Mouse (Mus musculus): ENCODE data around the gene Zfp385b. TPM values are rescaled to one million over a fixed set of nuclear protein-coding genes. Genes with fewer than 3 reads are reported as not detected.
A peak's percentile ranks its signal among the peaks of the same experiment; 100 is the strongest.

The Zfp385b gene
- total and polyA plus RNA-seq, 2 experiments: 10.2 to 36.5 TPM

DNA sequence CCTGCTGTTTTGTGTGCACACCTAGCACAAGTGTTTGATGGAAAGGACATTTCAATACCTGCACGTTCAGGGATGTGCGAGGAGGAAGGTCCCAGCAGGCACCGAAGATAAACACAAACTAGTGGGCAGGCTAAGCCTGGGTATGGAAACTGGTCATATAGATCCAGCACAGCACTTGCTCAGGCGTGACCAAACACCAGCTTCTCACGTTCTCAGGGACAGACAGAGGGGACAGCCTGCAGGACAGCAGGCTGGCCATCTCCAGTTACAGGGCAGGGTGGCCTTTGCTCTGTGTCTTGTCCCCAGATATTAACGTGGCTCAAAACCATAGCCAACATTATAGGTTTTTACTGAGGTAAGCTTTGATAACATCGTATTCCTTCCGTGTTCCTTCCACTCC, 128.3 kb downstream of the Zfp385b start:
- no peak for TF ChIP-seq CTCF (IDR thresholded peaks at IDR 0.05; ENCODE audit: low read depth, low read length)
- TF ChIP-seq POLR2A (IDR thresholded peaks at IDR 0.05; ENCODE audit: extremely low read depth, insufficient read depth, low read length): no peak
- no peaks in the 10 kb centered on the region for H3K36me3 ChIP-seq (ENCODE audit: control insufficient read depth, insufficient read depth, low read length)

DNA sequence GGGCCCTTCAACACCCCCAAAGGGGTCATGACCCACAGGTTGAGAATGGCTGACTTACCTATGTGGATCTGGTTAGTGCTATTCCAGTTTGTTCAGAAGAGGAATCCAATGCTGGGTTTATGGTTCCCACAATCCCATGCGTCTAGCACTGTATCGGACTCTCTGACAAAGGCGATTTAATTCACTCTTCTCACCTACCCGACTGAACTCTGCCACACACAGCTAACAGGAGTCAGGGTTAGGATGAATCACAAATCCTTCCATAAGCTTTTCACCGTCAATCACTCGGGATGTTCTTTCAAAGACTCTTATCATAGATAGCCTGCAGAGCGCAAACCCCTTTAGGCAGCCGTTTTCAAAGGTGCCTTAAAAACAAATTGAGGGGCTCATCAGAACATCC, 129.1 kb downstream of the Zfp385b start:
- Histone ChIP-seq H3K36me3 (ENCODE audit: control insufficient read depth, insufficient read depth, low read length) (no peaks in the 10 kb centered on the region), H3K9ac (ENCODE audit: low read depth, low read length) (no peak overlapping the region), H3K79me2 (ENCODE audit: control insufficient read depth, insufficient read depth, low read length) (no peaks in the 10 kb centered on the region), H3K4me1 (ENCODE audit: control insufficient read depth, insufficient read depth, low read length) (no peaks in the 10 kb centered on the region), H3K4me3 (ENCODE audit: insufficient read depth, low read depth, low read length) (no peak overlapping the region), H3K27ac (replicated peaks; ENCODE audit: insufficient read depth, low read depth, low read length) (no peak overlapping the region), H3K27me3 (ENCODE audit: control insufficient read depth, insufficient read depth, low read length) (no peaks in the 10 kb centered on the region)
- no peak for TF ChIP-seq CTCF (IDR thresholded peaks at IDR 0.05; ENCODE audit: low read depth, low read length)
- no peak for TF ChIP-seq POLR2A (IDR thresholded peaks at IDR 0.05; ENCODE audit: extremely low read depth, insufficient read depth, low read length)
- 76% methylated on average over 8 of the region's 8 CpGs for WGBS
- no peak for DNase-seq (ENCODE audit: extremely low read depth, low read depth, low spot score)

More for the DNA sequence above, 128.3 kb downstream of the Zfp385b start:
- Histone ChIP-seq H3K9ac (ENCODE audit: low read depth, low read length) (no peak overlapping the region), H3K79me2 (ENCODE audit: control insufficient read depth, insufficient read depth, low read length) (no peaks in the 10 kb centered on the region), H3K27ac (replicated peaks; ENCODE audit: insufficient read depth, low read depth, low read length) (no peak overlapping the region), H3K27me3 (ENCODE audit: control insufficient read depth, insufficient read depth, low read length) (no peaks in the 10 kb centered on the region), H3K4me3 (ENCODE audit: insufficient read depth, low read depth, low read length) (no peak overlapping the region), H3K4me1 (ENCODE audit: control insufficient read depth, insufficient read depth, low read length) (no peaks in the 10 kb centered on the region)
- no peak for DNase-seq (ENCODE audit: extremely low read depth, low read depth, low spot score)
- WGBS: 83% methylated on average over 8 of the region's 8 CpGs

DNA sequence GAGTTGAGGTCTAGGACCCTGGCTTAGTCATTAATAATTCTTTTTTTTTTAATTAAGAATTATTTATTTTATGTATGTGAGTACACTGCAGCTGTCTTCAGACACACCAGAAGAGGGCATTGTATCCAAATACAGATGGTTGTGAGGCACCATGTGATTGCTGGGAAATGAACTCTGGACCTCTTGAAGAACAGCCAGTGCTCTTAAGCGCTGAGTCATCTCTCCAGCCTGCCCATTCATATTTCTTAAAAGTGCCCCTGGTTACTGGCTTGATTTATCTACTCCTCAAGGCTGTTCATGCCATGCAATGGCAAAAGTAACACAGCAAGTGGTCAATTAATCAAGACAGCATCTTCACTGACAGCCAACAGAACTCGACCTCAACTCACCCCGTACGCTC, 130.8 kb downstream of the Zfp385b start:
- WGBS: 96% methylated on average over 4 of the region's 4 CpGs
- no peaks in the 10 kb centered on the region for H3K27me3 ChIP-seq (ENCODE audit: control insufficient read depth, insufficient read depth, low read length)
- no peak overlapping the region for H3K27ac ChIP-seq (replicated peaks; ENCODE audit: insufficient read depth, low read depth, low read length)
- TF ChIP-seq POLR2A (IDR thresholded peaks at IDR 0.05; ENCODE audit: extremely low read depth, insufficient read depth, low read length): no peak
- TF ChIP-seq CTCF (IDR thresholded peaks at IDR 0.05; ENCODE audit: low read depth, low read length): no peak
- H3K9ac ChIP-seq (ENCODE audit: low read depth, low read length): no peak overlapping the region
- peak; percentile 6 for DNase-seq (ENCODE audit: extremely low read depth, low read depth, low spot score)
- H3K4me3 ChIP-seq (ENCODE audit: insufficient read depth, low read depth, low read length): no peak overlapping the region
- no peaks in the 10 kb centered on the region for H3K36me3 ChIP-seq (ENCODE audit: control insufficient read depth, insufficient read depth, low read length)
- no peaks in the 10 kb centered on the region for H3K4me1 ChIP-seq (ENCODE audit: control insufficient read depth, insufficient read depth, low read length)
- no peaks in the 10 kb centered on the region for H3K79me2 ChIP-seq (ENCODE audit: control insufficient read depth, insufficient read depth, low read length)

DNA sequence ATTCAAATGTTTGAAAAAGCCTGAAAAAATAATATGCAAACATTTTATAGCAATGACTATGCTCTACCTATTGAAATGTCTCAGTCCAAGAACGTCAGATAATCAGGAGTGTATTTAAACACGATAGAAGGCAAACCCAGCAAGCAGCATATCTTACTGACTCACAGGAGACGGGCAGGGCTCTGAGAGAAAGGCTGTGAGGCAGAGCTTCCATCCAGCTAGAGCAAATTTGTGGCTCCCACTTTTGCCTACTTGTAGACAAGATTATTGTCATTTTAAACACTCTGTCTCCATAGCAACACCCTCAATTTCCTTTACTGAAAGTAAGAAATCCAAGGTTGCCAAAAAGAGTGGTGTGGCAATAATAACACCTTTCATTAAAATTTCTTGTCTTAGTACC, 135.4 kb downstream of the Zfp385b start:
- Histone ChIP-seq H3K79me2 (ENCODE audit: control insufficient read depth, insufficient read depth, low read length) (no peaks in the 10 kb centered on the region), H3K27ac (replicated peaks; ENCODE audit: insufficient read depth, low read depth, low read length) (no peak overlapping the region), H3K9ac (ENCODE audit: low read depth, low read length) (no peak overlapping the region), H3K27me3 (ENCODE audit: control insufficient read depth, insufficient read depth, low read length) (no peaks in the 10 kb centered on the region), H3K36me3 (ENCODE audit: control insufficient read depth, insufficient read depth, low read length) (no peaks in the 10 kb centered on the region), H3K4me1 (ENCODE audit: control insufficient read depth, insufficient read depth, low read length) (no peaks in the 10 kb centered on the region), H3K4me3 (ENCODE audit: insufficient read depth, low read depth, low read length) (no peak overlapping the region)
- TF ChIP-seq POLR2A (IDR thresholded peaks at IDR 0.05; ENCODE audit: extremely low read depth, insufficient read depth, low read length) (no peak), CTCF (IDR thresholded peaks at IDR 0.05; ENCODE audit: low read depth, low read length) (no peak)
- no peak for DNase-seq (ENCODE audit: extremely low read depth, low read depth, low spot score)
- WGBS: 79% methylated on average over 3 of the region's 3 CpGs

DNA sequence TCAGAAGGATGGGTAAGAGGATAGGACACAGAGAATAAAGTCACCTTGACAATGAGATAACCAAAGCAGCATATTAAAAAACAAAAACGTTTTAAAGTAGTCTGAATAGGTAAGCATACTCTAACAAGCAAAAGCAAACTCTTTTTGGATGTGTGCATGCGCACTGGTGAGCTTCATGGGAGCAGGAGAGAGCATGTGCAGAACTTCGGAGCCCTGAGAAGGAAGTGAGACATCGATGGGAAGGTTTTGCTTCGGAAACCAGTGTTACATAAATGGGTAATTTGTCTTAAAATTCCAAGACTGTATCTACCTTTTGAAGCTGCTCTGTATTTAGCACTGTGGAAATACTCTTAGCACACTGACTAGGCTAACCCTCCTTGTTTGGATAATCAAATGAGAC, 137.2 kb downstream of the Zfp385b start:
- WGBS: 80% methylated on average over 5 of the region's 5 CpGs
- H3K4me3 ChIP-seq (ENCODE audit: insufficient read depth, low read depth, low read length): no peak overlapping the region
- no peaks in the 10 kb centered on the region for H3K36me3 ChIP-seq (ENCODE audit: control insufficient read depth, insufficient read depth, low read length)
- TF ChIP-seq CTCF (IDR thresholded peaks at IDR 0.05; ENCODE audit: low read depth, low read length): no peak
- TF ChIP-seq POLR2A (IDR thresholded peaks at IDR 0.05; ENCODE audit: extremely low read depth, insufficient read depth, low read length): no peak
- H3K27ac ChIP-seq (replicated peaks; ENCODE audit: insufficient read depth, low read depth, low read length): no peak overlapping the region
- H3K4me1 ChIP-seq (ENCODE audit: control insufficient read depth, insufficient read depth, low read length): no peaks in the 10 kb centered on the region
- H3K79me2 ChIP-seq (ENCODE audit: control insufficient read depth, insufficient read depth, low read length): no peaks in the 10 kb centered on the region
- H3K9ac ChIP-seq (ENCODE audit: low read depth, low read length): no peak overlapping the region
- DNase-seq (ENCODE audit: extremely low read depth, low read depth, low spot score): no peak
- no peaks in the 10 kb centered on the region for H3K27me3 ChIP-seq (ENCODE audit: control insufficient read depth, insufficient read depth, low read length)

DNA sequence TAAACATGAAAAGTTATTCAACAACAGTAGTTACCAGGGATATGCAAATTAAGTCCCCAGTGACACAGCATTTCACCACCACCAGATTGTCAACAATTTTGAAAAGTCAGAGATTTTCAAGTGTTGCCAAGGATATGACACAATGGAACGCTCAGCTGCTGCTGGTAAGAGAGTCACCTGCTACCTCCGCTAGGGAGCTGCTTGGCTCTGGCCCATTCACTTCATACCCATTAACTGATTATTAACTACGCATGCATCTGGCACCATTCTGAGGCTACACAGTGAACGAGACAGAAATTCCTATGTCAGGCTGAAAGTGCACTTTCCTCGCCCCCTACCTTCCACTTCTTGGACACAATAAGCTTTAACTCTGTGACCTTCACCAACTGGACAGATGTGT, 137.7 kb downstream of the Zfp385b start:
- Histone ChIP-seq H3K9ac (ENCODE audit: low read depth, low read length) (no peak overlapping the region), H3K79me2 (ENCODE audit: control insufficient read depth, insufficient read depth, low read length) (no peaks in the 10 kb centered on the region), H3K27me3 (ENCODE audit: control insufficient read depth, insufficient read depth, low read length) (no peaks in the 10 kb centered on the region), H3K4me1 (ENCODE audit: control insufficient read depth, insufficient read depth, low read length) (no peaks in the 10 kb centered on the region), H3K4me3 (ENCODE audit: insufficient read depth, low read depth, low read length) (no peak overlapping the region), H3K27ac (replicated peaks; ENCODE audit: insufficient read depth, low read depth, low read length) (no peak overlapping the region), H3K36me3 (ENCODE audit: control insufficient read depth, insufficient read depth, low read length) (no peaks in the 10 kb centered on the region)
- TF ChIP-seq CTCF (IDR thresholded peaks at IDR 0.05; ENCODE audit: low read depth, low read length) (no peak), POLR2A (IDR thresholded peaks at IDR 0.05; ENCODE audit: extremely low read depth, insufficient read depth, low read length) (no peak)
- WGBS: 34% methylated on average over 5 of the region's 5 CpGs
- DNase-seq (ENCODE audit: extremely low read depth, low read depth, low spot score): peak; percentile 62
